Mouse (Mus musculus) layer of hippocampus, adult 11-12 months (tissue): ENCODE measurements around the gene Tjap1.
A peak's percentile ranks its signal among the peaks of the same experiment; 100 is the strongest.

Experiments
- DNase-seq: peaks from one replicate; pipeline ENCODE4 v3.0.0; 2022; ENCODE audit warnings: low spot score

Gene Tjap1

DNA sequence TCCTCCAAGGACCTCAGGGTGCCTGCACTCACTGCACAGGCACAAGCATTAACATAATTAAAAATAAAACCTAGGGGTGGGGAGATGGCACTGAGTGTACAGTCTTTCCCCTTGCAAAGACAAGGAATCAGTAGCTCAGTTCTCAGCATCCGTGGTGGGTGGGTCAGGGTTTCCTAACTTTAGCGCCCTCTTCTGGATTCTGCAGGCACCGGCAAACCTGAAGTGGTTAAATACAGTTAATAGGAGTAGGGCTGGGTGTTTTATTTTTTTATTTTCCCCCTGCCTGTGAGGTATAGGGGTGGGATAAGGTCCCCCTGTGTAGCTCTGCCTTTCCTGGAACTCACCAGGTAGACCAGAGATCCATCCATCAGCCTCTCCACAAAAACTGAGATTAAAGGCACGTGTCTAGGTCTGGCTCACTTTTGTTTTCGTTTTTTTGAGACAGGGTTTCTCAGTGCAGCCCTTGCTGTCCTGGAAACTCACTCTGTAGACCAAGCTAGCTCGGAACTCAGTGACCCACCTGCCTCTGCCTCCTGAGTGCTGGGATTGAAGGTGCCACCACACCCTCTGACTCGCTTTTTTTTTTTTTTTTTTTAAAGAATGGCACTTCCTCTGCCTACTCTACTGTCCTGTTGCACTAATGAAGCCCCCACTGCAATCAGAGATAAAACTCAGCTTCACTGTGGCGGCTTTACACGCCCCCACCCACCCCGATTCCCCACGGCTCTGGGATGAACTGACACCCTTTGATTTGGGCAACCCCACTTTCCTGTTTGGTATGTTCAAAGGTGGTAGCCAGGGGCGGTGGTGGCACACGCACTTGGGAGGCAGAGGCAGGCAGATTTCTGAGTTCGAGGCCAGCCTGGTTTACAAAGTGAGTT is 30.0 kb downstream of the Tjap1 start:
- peak; percentile 60 for DNase-seq

GRCm38 (mm10) chr17:46251174-46251573 is 31.7 kb downstream of the Tjap1 start:
- DNase-seq = no peak

- DNase-seq = no peak
Observed at GRCm38 (mm10) chr17:46248189-46248522, 34.7 kb downstream of the Tjap1 start.

DNA sequence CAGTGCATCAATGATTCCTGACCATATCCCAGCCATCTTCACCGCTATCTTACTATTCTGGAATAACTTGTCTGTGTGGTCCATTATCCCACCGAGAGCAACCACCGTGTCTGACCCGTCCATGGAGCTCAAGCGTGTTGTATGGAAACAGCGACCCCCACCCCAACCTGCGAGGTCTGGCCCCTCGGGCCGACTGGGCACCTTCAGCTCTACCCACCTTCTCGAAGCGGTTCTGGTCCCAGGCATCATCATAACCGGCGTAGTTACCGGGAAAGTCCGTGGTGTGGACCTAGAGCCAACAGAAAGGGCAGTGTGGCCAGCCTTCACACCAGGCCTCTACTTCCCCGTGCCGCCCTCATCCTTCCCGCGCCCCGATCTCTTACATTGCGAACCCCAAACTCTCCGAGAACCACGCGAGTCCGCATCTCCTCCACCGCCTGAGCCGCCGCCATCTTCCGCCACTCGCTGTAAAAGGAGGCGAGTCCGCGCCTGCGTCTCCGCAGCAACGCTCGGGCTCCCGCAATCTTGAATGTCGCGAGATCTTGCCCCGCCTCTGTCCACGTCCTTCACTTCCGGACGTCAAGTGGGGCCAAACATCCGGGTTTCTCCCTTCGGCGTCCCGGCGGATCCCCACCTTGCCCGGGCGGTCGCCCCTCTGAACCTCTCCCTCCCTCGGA is 35.2 kb downstream of the Tjap1 start, which contains the start of the genes Polr1c and Yipf3:
Gene Polr1c (minus strand): TSS at position 543 of the 677 bp plus-strand sequence.
Gene Yipf3 (plus strand): TSS at position 569 of the 677 bp plus-strand sequence.
- DNase-seq = peak; percentile 95

DNA sequence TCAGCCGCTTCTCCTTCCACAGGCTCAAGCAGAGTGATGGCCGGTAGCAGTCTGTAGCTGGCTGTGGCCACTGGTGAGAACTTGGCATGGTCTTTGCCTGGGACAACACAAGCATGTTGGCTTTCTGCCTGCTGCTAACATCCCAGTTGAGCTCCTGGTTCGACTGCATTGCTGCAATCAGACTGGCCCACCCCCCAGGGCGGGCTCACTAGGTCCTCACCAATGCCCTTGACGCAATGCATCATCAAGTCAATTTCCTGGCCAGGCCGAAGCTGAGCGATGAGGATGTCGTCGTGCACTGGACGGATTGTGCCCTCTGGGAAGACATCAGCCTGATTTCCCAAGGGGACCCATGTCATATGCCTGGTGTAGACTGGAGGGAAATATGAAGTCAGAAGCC is 38.2 kb downstream of the Tjap1 start:
- no peak for DNase-seq

DNA sequence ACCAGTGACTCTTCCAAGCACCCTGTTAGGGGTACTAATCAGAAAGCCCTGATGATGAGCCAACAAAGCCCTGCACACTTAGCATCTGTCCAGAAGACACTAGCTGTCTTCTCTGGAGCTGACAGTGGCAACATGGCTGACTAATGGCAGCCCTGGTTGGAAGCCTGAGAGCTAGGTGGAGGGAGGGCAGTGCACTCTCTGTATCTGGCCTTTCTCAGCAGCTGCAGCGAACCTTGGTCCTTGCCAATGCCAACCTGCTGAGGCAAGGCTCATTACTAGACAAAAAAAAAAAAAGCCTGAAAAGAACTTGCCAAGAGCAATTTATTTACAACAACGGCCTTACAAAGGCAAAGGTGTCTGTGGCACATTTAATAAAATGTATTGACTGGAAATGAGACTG is 39.2 kb downstream of the Tjap1 start:
- DNase-seq = no peak

DNA sequence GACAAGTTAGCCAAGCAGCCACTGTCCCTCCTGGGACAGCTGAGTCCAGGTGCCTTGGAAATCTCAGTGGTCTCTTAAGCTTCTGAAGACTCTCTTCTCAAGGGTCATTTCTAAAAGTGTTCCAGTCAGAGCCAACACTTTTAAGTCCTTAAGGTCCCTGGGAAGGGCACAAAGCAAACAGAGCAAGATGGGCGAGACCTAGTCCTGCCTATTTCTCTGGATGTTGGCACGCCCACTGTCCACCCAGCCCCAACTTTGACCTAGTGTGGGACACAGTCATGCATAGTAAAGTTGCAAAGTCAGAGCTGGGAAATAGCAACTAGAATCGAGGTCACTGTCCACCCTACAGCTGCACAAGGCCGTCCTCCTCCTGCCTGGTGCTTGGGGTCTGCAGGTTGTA is 39.8 kb downstream of the Tjap1 start:
- no peak for DNase-seq

DNA sequence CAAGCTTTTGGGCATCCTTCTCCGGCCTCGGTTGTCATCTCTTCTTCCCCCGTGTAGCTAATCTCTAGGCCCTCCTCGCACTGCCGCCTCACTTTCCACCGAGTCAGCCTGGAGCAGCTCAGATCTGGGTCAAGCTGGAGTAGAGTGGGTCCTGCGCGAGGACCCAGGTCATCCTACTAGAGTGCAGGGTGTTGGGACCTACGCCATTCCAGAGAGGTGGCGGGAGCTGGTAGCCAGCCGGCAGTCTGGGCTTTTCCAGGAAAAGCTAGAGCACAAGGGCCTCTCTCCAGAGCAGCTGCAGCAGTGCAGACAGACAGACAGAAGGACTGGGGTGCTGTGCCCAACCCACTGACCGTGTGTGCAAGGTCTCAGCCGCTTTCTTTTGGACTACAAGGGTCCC is 40.6 kb downstream of the Tjap1 start:
- no peak for DNase-seq

- no peak for DNase-seq
Observed at GRCm38 (mm10) chr17:46241471-46241870, 41.4 kb downstream of the Tjap1 start.

GRCm38 (mm10) chr17:46239516-46240114 is 43.2 kb downstream of the Tjap1 start:
- DNase-seq = no peak

DNA sequence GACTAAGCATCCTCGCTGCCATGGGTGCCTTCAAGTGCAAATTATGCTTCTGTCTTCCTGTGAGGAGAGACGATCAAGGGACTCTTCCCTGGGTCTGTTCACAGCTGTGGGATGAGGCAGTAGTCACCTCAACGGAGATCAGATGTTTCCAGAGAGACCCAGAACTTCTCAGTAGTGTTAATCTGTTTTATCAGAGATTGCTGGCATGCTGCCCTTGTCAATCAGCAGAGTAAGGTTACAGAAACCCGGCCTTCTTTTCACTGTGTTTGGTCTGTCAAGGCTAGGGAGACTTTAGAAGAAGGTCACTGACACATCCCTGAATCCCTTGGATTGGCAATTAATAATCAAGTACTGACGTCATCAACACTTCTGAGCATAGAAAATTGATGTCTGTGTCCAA is 45.3 kb downstream of the Tjap1 start:
- DNase-seq = no peak

GRCm38 (mm10) chr17:46237079-46237478 is 45.7 kb downstream of the Tjap1 start:
- no peak for DNase-seq

GRCm38 (mm10) chr17:46236067-46236466 is 46.8 kb downstream of the Tjap1 start:
- DNase-seq = no peak

- no peak for DNase-seq
Observed at GRCm38 (mm10) chr17:46227576-46227975, 55.2 kb downstream of the Tjap1 start.

- DNase-seq = no peak
Observed at GRCm38 (mm10) chr17:46221601-46222000, 61.2 kb downstream of the Tjap1 start.

DNA sequence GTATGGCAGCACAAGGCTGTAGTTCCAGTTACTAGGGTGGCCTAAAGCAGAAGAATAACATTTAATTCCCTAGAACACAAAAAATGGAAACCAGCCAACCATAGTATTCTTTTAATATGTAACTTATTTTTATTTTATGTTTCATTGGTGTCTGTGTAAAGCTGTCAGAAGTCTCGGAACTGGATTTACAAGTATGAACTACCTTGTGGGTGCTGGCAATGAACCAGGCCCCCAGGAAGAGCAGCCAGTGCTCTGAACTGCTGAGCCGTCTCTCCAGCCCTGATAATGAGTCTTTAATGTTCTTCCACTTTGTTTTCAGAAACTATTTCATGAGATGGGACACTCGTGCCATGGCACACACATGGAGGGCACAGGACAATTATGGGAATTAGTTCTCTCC is 72.3 kb downstream of the Tjap1 start:
- DNase-seq = no peak
